Mouse (Mus musculus): ENCODE measurements at regions not wholly inside any gene's neighbourhood (a gene's known extent, or its start where the extent isn't known, plus 50 kb on each side); places are given as distances from the start of the nearest gene placed in this dataset.

DNA sequence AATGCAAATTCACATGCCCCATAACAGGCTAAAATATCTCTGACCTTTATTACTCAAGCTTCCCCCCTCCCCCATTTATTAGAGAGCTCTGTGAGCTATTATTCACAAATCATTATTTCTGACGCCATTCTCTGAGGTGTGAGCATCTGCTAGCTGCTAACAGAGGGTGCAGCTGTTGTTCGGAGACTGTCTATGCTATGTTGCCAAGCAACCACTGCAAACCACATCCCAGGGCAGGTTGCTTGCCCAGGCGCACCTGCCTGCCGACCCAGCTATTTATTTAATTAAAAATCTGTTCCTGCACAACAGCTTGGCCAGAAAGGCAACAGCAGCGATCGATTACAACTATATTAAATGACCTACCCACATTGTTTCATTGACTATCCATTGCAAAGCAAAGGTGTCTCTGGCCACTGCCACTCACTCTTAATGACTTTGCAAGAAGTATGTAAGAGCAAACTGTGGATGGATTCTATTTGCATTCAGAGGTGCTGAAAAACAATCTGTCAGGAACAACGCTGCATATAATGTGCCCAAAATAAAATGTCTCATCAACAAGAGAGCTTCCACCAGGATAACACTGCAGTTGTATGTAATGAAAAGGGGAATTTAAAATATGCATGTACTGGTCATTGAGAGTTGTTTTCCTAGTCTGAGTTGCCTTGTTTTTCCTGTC lies 84.2 kb upstream of the Cacna2d1 start:
- Histone ChIP-seq H3K9ac (ENCODE audit: low read depth, low read length) (no peak overlapping the region), H3K36me3 (ENCODE audit: control insufficient read depth, insufficient read depth, low read length) (no peaks in the 10 kb centered on the region), H3K27me3 (ENCODE audit: control insufficient read depth, insufficient read depth, low read length) (no peaks in the 10 kb centered on the region), H3K27ac (no peak overlapping the region), H3K4me3 (no peak overlapping the region), H3K79me2 (replicated peaks; ENCODE audit: control insufficient read depth, insufficient read depth, low read length) (no peaks in the 10 kb centered on the region), H3K4me1 (ENCODE audit: control insufficient read depth, insufficient read depth, low read length) (no peaks in the 10 kb centered on the region)
- intact Hi-C loops (cut with DNase I) = no loop called here
- DNase-seq = no peak
- TF ChIP-seq EP300 (IDR thresholded peaks at IDR 0.05; ENCODE audit: insufficient read depth, low read depth, low read length) = no peak
- no peak for TF ChIP-seq CTCF (IDR thresholded peaks at IDR 0.05)
- no peak for TF ChIP-seq POLR2A (IDR thresholded peaks at IDR 0.05; ENCODE audit: insufficient read depth, low read depth, low read length)
- 58% methylated on average over 7 of the region's 7 CpGs for WGBS

DNA sequence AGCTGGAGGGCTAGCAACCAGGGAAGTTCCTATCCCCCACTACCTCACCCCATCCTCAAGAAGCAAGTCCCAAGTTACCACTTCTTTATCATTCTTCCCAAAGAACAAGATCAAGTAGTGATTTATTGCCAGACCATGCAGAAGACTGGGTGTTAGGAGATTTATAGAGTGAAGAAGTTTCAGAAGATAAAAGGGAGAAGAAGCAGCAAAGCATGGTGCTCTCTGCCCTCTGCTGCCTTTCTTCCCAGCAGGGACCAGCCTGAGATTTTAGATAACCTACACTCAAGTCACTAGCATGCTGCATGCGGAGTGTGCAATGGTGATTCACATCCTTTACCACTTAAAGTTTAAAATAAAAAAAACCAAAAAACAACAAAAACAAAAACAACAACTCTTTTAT lies 79.7 kb upstream of the Cacna2d1 start:
- Histone ChIP-seq H3K4me3 (no peak overlapping the region), H3K9ac (ENCODE audit: low read depth, low read length) (no peak overlapping the region), H3K4me1 (ENCODE audit: control insufficient read depth, insufficient read depth, low read length) (no peaks in the 10 kb centered on the region), H3K36me3 (ENCODE audit: control insufficient read depth, insufficient read depth, low read length) (no peaks in the 10 kb centered on the region), H3K27ac (no peak overlapping the region), H3K79me2 (replicated peaks; ENCODE audit: control insufficient read depth, insufficient read depth, low read length) (no peaks in the 10 kb centered on the region), H3K27me3 (ENCODE audit: control insufficient read depth, insufficient read depth, low read length) (no peaks in the 10 kb centered on the region)
- 77% methylated on average over 1 of the region's 1 CpGs for WGBS
- DNase-seq = no peak
- intact Hi-C loops (cut with DNase I) = no loop called here
- TF ChIP-seq CTCF (IDR thresholded peaks at IDR 0.05) (no peak), POLR2A (IDR thresholded peaks at IDR 0.05; ENCODE audit: insufficient read depth, low read depth, low read length) (no peak), EP300 (IDR thresholded peaks at IDR 0.05; ENCODE audit: insufficient read depth, low read depth, low read length) (no peak)

DNA sequence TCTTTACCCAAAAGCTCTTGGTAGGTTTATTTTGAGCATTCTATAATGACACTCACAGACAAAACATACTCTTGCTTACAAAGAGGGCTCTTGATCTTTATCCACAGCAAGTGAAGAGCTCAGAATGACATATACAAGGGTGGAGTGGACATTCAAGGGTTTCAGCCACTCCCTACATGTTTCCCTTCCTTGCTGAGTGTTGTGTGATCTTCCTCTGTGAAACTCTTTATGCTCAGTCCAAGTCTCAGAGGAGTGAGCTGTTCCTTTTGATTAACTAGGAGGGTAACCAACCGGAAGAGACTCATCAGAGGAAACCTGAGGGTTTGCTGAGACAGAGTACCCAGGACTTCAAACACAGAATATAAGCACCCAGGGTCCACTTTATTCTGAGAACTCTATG lies 77.5 kb upstream of the Cacna2d1 start:
- Histone ChIP-seq H3K79me2 (replicated peaks; ENCODE audit: control insufficient read depth, insufficient read depth, low read length) (no peaks in the 10 kb centered on the region), H3K4me1 (ENCODE audit: control insufficient read depth, insufficient read depth, low read length) (no peaks in the 10 kb centered on the region), H3K4me3 (no peak overlapping the region), H3K9ac (ENCODE audit: low read depth, low read length) (no peak overlapping the region), H3K36me3 (ENCODE audit: control insufficient read depth, insufficient read depth, low read length) (no peaks in the 10 kb centered on the region), H3K27ac (no peak overlapping the region), H3K27me3 (ENCODE audit: control insufficient read depth, insufficient read depth, low read length) (no peaks in the 10 kb centered on the region)
- no peak for DNase-seq
- TF ChIP-seq POLR2A (IDR thresholded peaks at IDR 0.05; ENCODE audit: insufficient read depth, low read depth, low read length) = no peak
- TF ChIP-seq EP300 (IDR thresholded peaks at IDR 0.05; ENCODE audit: insufficient read depth, low read depth, low read length) = no peak
- TF ChIP-seq CTCF (IDR thresholded peaks at IDR 0.05) = no peak
- WGBS = 64% methylated on average over 1 of the region's 1 CpGs
- intact Hi-C loops (cut with DNase I) = no loop called here

DNA sequence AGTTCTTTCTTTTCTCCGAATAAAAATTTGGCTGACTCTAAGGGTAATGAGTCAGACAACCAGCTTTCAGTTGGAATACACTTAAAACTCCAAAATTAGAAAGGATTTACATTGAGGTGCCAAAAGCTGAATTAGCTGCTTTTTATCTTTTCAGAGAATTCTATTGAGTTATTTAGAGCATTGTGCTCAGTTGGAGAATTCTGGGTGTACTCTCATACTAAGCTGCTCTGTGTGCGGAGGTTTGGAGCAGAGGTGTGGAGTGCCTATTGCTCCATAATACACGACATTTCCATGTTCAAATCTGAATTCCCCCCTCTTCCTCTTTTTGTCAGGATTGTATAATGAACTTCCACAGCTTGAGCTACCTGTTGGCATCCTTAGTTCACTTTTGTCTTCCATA lies 60.4 kb upstream of the Cacna2d1 start:
- DNase-seq = no peak
- no peaks in the 10 kb centered on the region for H3K4me1 ChIP-seq (ENCODE audit: control insufficient read depth, insufficient read depth, low read length)
- H3K4me3 ChIP-seq = no peak overlapping the region
- H3K27ac ChIP-seq = no peak overlapping the region
- H3K36me3 ChIP-seq (ENCODE audit: control insufficient read depth, insufficient read depth, low read length) = no peaks in the 10 kb centered on the region
- TF ChIP-seq POLR2A (IDR thresholded peaks at IDR 0.05; ENCODE audit: insufficient read depth, low read depth, low read length) (no peak), CTCF (IDR thresholded peaks at IDR 0.05) (no peak), EP300 (IDR thresholded peaks at IDR 0.05; ENCODE audit: insufficient read depth, low read depth, low read length) (no peak)
- H3K9ac ChIP-seq (ENCODE audit: low read depth, low read length) = no peak overlapping the region
- WGBS = 70% methylated on average over 3 of the region's 3 CpGs
- H3K79me2 ChIP-seq (replicated peaks; ENCODE audit: control insufficient read depth, insufficient read depth, low read length) = no peaks in the 10 kb centered on the region
- intact Hi-C loops (cut with DNase I) = no loop called here
- no peaks in the 10 kb centered on the region for H3K27me3 ChIP-seq (ENCODE audit: control insufficient read depth, insufficient read depth, low read length)

DNA sequence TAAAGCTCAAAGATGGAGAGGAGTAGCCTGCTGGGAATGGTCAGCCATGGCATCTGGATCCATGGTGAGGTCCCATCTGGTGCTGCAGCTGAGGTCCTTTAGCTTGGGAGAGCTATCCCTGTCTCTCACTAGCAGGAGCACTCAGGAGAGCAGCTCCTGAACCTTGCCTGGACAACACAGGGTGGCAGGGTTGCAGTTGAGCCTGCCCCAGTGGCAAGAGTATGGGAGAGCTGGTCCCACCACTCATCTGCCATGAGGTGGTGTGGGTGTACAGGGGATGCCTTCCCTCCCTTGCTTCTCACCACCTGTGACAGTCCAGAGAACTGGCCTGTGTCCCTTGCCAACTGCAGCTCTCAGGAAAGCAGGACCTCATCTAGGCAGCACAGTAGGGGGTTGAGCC lies 51.5 kb upstream of the Cacna2d1 start:
- Histone ChIP-seq H3K27ac (no peak overlapping the region), H3K9ac (ENCODE audit: low read depth, low read length) (no peak overlapping the region), H3K4me3 (no peak overlapping the region), H3K79me2 (replicated peaks; ENCODE audit: control insufficient read depth, insufficient read depth, low read length) (no peaks in the 10 kb centered on the region), H3K27me3 (ENCODE audit: control insufficient read depth, insufficient read depth, low read length) (no peaks in the 10 kb centered on the region), H3K36me3 (ENCODE audit: control insufficient read depth, insufficient read depth, low read length) (no peaks in the 10 kb centered on the region), H3K4me1 (ENCODE audit: control insufficient read depth, insufficient read depth, low read length) (no peaks in the 10 kb centered on the region)
- no peak for TF ChIP-seq POLR2A (IDR thresholded peaks at IDR 0.05; ENCODE audit: insufficient read depth, low read depth, low read length)
- no peak for TF ChIP-seq CTCF (IDR thresholded peaks at IDR 0.05)
- no peak for TF ChIP-seq EP300 (IDR thresholded peaks at IDR 0.05; ENCODE audit: insufficient read depth, low read depth, low read length)
- intact Hi-C loops (cut with DNase I) = no loop called here
- DNase-seq = no peak
